Mouse (Mus musculus) brain, embryonic 14.5 days (tissue): ENCODE measurements around the gene Rps5.

Source experiments
- CTCF ChIP-seq: fragments of 200-500 bp; IDR thresholded peaks from 2 replicates; pipeline ENCODE4 v1.5.1; 2012; ENCODE audit warnings: inconsistent platforms, mild to moderate bottlenecking, moderate library complexity, borderline replicate concordance; ENCODE audit not compliant: insufficient read depth, insufficient read length; ENCODE audit errors: extremely low read depth
- POLR2A ChIP-seq: fragments of 200-500 bp; IDR thresholded peaks from 2 replicates; pipeline ENCODE4 v1.6.1; 2012; ENCODE audit warnings: mild to moderate bottlenecking, inconsistent platforms, borderline replicate concordance; ENCODE audit not compliant: poor library complexity, insufficient read depth, insufficient read length, severe bottlenecking; ENCODE audit errors: extremely low read depth

GRCm38 (mm10) chr7:12880036-12880435 is 42.1 kb upstream of the Rps5 start:
- TF ChIP-seq CTCF (no peak), POLR2A (no peak)
